Mouse (Mus musculus) adrenal gland, adult 18-20 months (tissue): Measurements from ENCODE around the gene Fastkd5. TPM values are rescaled to one million over a fixed set of nuclear protein-coding genes. Genes with fewer than 3 reads are reported as not detected.
"Not testable (repeated sequence)": the region's sequence is repeated elsewhere in the genome, so short reads cannot be mapped to it uniquely, and the experiment has no call there.

ENCODE experiments used
- DNase-seq, 2 experiments: peaks; one replicate each; pipeline ENCODE4 v3.0.0; 2021 to 2022; ENCODE audit warnings: low spot score in 2 of 2
- long read RNA-seq, 2 experiments: library from polyadenylated mRNA; stranded (forward); transcript quantifications; one replicate each; pipeline ENCODE4 v2.0.0; 2021
- total RNA-seq, 2 experiments: library from RNA; stranded (reverse); gene quantifications; 1 replicate in 1 of 2; 2 replicates in 1 of 2; pipeline ENCODE4 v1.2.3; 2021

Gene Fastkd5
- total RNA-seq: 10 to 100 TPM; 13.8 to 14.6 TPM
- long read RNA-seq, experiment 1, partial matches to known transcripts: 0 of 7 reads
- long read RNA-seq, experiment 1, other reads (novel, unspliced or antisense): 4 of 7 reads
- long read RNA-seq, experiment 2, partial matches to known transcripts: 0 of 2 reads
- long read RNA-seq, experiment 2, other reads (novel, unspliced or antisense): 1 of 2 reads

GRCm38 (mm10) chr2:130629839-130630203 is at the start of gene Fastkd5, which contains the start of gene Ubox5:
Gene Fastkd5 (minus strand): TSS chr2:130630027.
Gene Ubox5 (minus strand): TSS chr2:130630038.
- peak; percentile 93 to 97 for DNase-seq

GRCm38 (mm10) chr2:130679154-130679553 is 49.3 kb upstream of the Fastkd5 start:
- no peak for DNase-seq

- DNase-seq: no peak
These were observed 47.4 kb upstream of the Fastkd5 start for GRCm38 (mm10) chr2:130677211-130677610.

GRCm38 (mm10) chr2:130667559-130667958 is 37.7 kb upstream of the Fastkd5 start, which contains the start of gene Itpa:
Gene Itpa (plus strand): TSS chr2:130667610.
- DNase-seq: peak; percentile 70 to 77

- DNase-seq: peak; percentile 88 to 91
These were observed 34.4 kb upstream of the Fastkd5 start, which contains the start of gene Ddrgk1 for GRCm38 (mm10) chr2:130664102-130664701. Gene Ddrgk1 (minus strand): TSS chr2:130664659.

GRCm38 (mm10) chr2:130663342-130663741 is 33.5 kb upstream of the Fastkd5 start:
- DNase-seq: no peak

- no peak for DNase-seq
These were observed 28.7 kb upstream of the Fastkd5 start for GRCm38 (mm10) chr2:130658530-130658929.

GRCm38 (mm10) chr2:130657541-130657940 is 27.7 kb upstream of the Fastkd5 start:
- DNase-seq: no peak

GRCm38 (mm10) chr2:130656536-130656935 is 26.7 kb upstream of the Fastkd5 start:
- DNase-seq: no peak

- no peak for DNase-seq
These were observed 26.0 kb upstream of the Fastkd5 start for GRCm38 (mm10) chr2:130655660-130656339.

- no peak for DNase-seq
These were observed 23.9 kb upstream of the Fastkd5 start for GRCm38 (mm10) chr2:130653760-130654159.

GRCm38 (mm10) chr2:130653303-130653702 is 23.5 kb upstream of the Fastkd5 start:
- no peak for DNase-seq

GRCm38 (mm10) chr2:130649028-130649427 is 19.2 kb upstream of the Fastkd5 start:
- not testable (repeated sequence) for DNase-seq

GRCm38 (mm10) chr2:130645198-130645597 is 15.4 kb upstream of the Fastkd5 start:
- no peak for DNase-seq

GRCm38 (mm10) chr2:130642684-130643369 is 13.0 kb upstream of the Fastkd5 start, which contains the start of gene Lzts3:
Gene Lzts3 (minus strand): TSS chr2:130642803.
- peak; percentile 95 to 96 for DNase-seq

- no peak for DNase-seq
These were observed 12.4 kb upstream of the Fastkd5 start for GRCm38 (mm10) chr2:130642197-130642660.

- no peak for DNase-seq
These were observed 11.7 kb upstream of the Fastkd5 start for GRCm38 (mm10) chr2:130641351-130642025.

- DNase-seq: no peak
These were observed 9.4 kb upstream of the Fastkd5 start for GRCm38 (mm10) chr2:130639276-130639675.

GRCm38 (mm10) chr2:130638101-130638611 is 8.3 kb upstream of the Fastkd5 start:
- peak in 1 of 2 experiments; percentile 32 for DNase-seq

GRCm38 (mm10) chr2:130635847-130636246 is 6.0 kb upstream of the Fastkd5 start:
- DNase-seq: no peak
